Mouse (Mus musculus): ENCODE results near the gene Dnah5. TPM values are rescaled to one million over a fixed set of nuclear protein-coding genes. Genes with fewer than 3 reads are reported as not detected.
"Not testable (repeated sequence)": the region's sequence is repeated elsewhere in the genome, so short reads cannot be mapped to it uniquely, and the experiment has no call there.

Dnah5 gene
- polyA plus RNA-seq, 1 experiment from 2014 or later = 0.36 TPM

DNA sequence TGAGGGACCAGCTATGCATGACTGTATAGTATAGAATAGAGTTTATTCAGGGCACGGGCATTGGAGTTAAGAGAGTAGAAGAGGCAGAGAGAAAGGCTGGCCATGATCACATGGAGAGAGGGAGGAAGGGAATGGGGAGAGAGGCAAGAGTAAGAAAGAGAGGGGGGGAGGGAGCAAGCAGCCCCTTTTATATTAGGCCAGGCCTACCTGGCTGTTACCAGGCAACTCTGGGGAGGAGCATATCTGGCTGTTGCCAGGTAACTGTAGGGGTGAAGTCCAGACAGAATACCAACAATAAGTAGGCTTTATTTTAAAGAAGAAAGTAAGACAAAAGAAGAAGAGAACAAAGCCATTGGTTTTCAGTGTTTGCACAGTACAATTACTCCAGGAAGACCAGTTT, 194.9 kb downstream of the Dnah5 start:
- H3K4me3 ChIP-seq (ENCODE audit: low read length) = no peak overlapping the region
- no peak overlapping the region for H3K4me2 ChIP-seq (ENCODE audit: low read depth, low read length)
- H3K36me3 ChIP-seq (ENCODE audit: control insufficient read depth, insufficient read depth, low read length) = no peaks in the 10 kb centered on the region
- H3K27me3 ChIP-seq (ENCODE audit: control insufficient read depth, insufficient read depth, low read depth, low read length) = no peaks in the 10 kb centered on the region
- H3K27ac ChIP-seq (ENCODE audit: low read length) = no peak overlapping the region
- H3K4me1 ChIP-seq (replicated peaks; ENCODE audit: control insufficient read depth, insufficient read depth, low read length) = no peaks in the 10 kb centered on the region
- no peak for ATAC-seq (ENCODE audit: low read depth)
- H3K9ac ChIP-seq (ENCODE audit: low read length) = no peak overlapping the region
- H3K9me3 ChIP-seq (ENCODE audit: control insufficient read depth, low read length) = no peaks in the 10 kb centered on the region
- 57% methylated on average over 1 of the region's 1 CpGs for WGBS

DNA sequence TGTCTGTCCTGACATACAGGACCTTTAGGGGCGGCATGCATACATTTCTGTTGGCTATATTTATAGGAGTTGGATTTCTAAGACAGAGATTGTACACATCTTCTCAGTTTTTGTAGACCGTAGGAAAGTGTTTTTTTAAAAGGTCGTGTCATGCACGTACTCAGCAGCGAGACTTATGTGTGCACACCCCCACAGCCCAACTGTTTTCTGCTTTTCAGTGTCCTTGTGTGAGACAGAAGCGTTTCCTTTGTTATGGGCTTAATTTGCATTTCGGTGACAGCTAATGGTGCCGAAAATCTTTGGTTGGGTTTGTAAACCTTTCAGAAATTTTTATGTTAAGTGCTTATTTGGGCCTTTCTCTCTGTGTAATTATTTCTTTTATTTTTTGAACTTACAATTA, 195.7 kb downstream of the Dnah5 start:
- H3K4me1 ChIP-seq (replicated peaks; ENCODE audit: control insufficient read depth, insufficient read depth, low read length) = no peaks in the 10 kb centered on the region

DNA sequence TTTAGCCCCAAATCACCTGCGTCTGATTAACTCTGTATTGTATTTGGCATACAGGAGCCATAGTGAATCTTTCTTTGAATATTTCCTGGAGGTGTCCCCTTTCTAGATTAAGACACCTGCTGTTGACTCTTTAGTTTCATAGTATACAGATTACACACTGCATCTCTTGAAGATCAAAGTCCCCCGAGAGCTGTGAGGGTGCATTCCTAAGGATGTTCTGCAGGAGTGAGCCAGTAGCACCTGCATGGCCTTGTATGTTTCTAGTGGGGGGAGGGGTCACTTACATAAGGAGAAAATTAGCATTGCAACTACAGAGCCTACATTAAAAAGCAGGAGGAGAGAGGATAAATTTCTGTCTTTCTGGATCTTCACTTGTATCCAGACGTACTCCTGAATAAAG, 201.1 kb downstream of the Dnah5 start:
- no peak overlapping the region for H3K4me3 ChIP-seq (ENCODE audit: low read length)
- 59% methylated on average over 3 of the region's 3 CpGs for whole genome bisulfite sequencing
- no peak overlapping the region for H3K9ac ChIP-seq (ENCODE audit: low read length)
- H3K4me2 ChIP-seq (ENCODE audit: low read depth, low read length) = no peak overlapping the region
- H3K9me3 ChIP-seq (ENCODE audit: control insufficient read depth, low read length) = no peaks in the 10 kb centered on the region
- H3K27me3 ChIP-seq (ENCODE audit: control insufficient read depth, insufficient read depth, low read depth, low read length) = no peaks in the 10 kb centered on the region
- H3K36me3 ChIP-seq (ENCODE audit: control insufficient read depth, insufficient read depth, low read length) = no peaks in the 10 kb centered on the region
- no peak overlapping the region for H3K27ac ChIP-seq (ENCODE audit: low read length)
- no peak for ATAC-seq (ENCODE audit: low read depth)
- H3K4me1 ChIP-seq (replicated peaks; ENCODE audit: control insufficient read depth, insufficient read depth, low read length) = no peaks in the 10 kb centered on the region

More for the DNA sequence above, 195.7 kb downstream of the Dnah5 start:
- Histone ChIP-seq H3K9ac (ENCODE audit: low read length) (no peak overlapping the region), H3K27ac (ENCODE audit: low read length) (no peak overlapping the region), H3K4me2 (ENCODE audit: low read depth, low read length) (no peak overlapping the region), H3K9me3 (ENCODE audit: control insufficient read depth, low read length) (no peaks in the 10 kb centered on the region), H3K4me3 (ENCODE audit: low read length) (no peak overlapping the region), H3K27me3 (ENCODE audit: control insufficient read depth, insufficient read depth, low read depth, low read length) (no peaks in the 10 kb centered on the region), H3K36me3 (ENCODE audit: control insufficient read depth, insufficient read depth, low read length) (no peaks in the 10 kb centered on the region)
- no peak for ATAC-seq (ENCODE audit: low read depth)
- WGBS = 71% methylated on average over 8 of the region's 8 CpGs

DNA sequence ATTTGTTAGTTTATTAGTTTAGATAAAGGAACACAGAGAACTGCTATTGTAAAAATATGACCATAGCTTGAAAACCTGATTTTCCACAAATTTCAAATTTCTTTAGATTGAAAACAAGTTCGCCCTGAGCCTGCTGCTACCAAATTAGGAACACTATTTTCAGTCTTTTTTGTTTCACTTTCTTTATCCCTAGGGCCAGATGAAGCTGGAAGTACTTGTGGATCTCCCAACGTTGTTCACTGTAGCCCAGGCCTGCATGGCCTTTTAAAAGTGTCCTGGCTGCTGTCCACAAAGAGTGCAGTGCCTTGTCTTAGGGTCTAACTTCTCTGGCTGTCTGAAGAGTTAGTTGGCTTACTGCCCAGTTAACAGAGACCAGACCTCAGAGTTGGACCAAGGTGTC, 201.6 kb downstream of the Dnah5 start:
- Histone ChIP-seq H3K4me1 (replicated peaks; ENCODE audit: control insufficient read depth, insufficient read depth, low read length) (no peaks in the 10 kb centered on the region), H3K27ac (ENCODE audit: low read length) (no peak overlapping the region), H3K9me3 (ENCODE audit: control insufficient read depth, low read length) (no peaks in the 10 kb centered on the region), H3K4me3 (ENCODE audit: low read length) (no peak overlapping the region), H3K36me3 (ENCODE audit: control insufficient read depth, insufficient read depth, low read length) (no peaks in the 10 kb centered on the region), H3K9ac (ENCODE audit: low read length) (no peak overlapping the region), H3K4me2 (ENCODE audit: low read depth, low read length) (no peak overlapping the region), H3K27me3 (ENCODE audit: control insufficient read depth, insufficient read depth, low read depth, low read length) (no peaks in the 10 kb centered on the region)
- 53% methylated on average over 2 of the region's 2 CpGs for WGBS
- ATAC-seq (ENCODE audit: low read depth) = no peak

DNA sequence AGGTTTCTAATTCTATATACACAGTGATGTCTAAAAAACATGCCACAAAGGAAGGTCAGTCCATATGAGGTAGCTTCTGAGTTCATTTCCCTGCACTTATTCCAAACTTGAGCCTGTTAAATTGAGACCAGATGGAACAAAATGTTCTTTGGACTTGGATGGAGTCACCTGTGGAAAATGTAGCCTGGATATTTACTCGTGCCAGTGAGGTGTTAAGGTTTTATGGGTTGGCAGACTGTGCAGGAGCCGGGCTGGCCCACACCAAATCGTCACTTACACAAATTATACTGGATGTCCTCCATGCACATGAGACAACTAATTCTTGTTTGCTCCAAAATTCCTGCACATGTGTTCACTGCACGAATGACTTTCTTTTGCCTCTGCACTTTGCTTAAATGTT, 236.2 kb downstream of the Dnah5 start:
- no peak overlapping the region for H3K27ac ChIP-seq (ENCODE audit: low read length)
- H3K9ac ChIP-seq (ENCODE audit: low read length) = no peak overlapping the region
- H3K9me3 ChIP-seq (ENCODE audit: control insufficient read depth, low read length) = no peaks in the 10 kb centered on the region
- H3K4me1 ChIP-seq (replicated peaks; ENCODE audit: control insufficient read depth, insufficient read depth, low read length) = no peaks in the 10 kb centered on the region
- WGBS = 77% methylated on average over 4 of the region's 4 CpGs
- H3K4me3 ChIP-seq (ENCODE audit: low read length) = no peak overlapping the region
- no peak overlapping the region for H3K4me2 ChIP-seq (ENCODE audit: low read depth, low read length)
- H3K36me3 ChIP-seq (ENCODE audit: control insufficient read depth, insufficient read depth, low read length) = no peaks in the 10 kb centered on the region
- H3K27me3 ChIP-seq (ENCODE audit: control insufficient read depth, insufficient read depth, low read depth, low read length) = no peaks in the 10 kb centered on the region
- no peak for ATAC-seq (ENCODE audit: low read depth)

DNA sequence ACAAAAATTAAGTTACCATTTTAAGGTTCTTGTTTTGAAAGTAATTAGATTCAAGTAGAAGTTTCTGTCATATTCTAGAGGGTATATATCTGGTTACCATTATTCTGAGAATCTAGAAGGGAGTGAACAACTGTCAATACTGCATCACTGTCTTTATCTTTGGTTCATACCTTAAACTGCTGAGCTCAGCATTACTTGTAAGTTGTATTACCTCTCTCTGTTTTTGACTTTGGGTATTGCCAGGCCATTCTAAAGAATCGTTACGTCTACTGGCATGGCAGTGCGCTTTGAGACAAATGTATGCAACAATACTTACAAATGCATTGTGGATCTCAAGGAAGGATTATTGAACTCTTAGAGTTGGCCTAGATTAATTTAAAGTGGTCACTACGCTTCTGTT, 240.9 kb downstream of the Dnah5 start:
- ATAC-seq (ENCODE audit: low read depth) = no peak

DNA sequence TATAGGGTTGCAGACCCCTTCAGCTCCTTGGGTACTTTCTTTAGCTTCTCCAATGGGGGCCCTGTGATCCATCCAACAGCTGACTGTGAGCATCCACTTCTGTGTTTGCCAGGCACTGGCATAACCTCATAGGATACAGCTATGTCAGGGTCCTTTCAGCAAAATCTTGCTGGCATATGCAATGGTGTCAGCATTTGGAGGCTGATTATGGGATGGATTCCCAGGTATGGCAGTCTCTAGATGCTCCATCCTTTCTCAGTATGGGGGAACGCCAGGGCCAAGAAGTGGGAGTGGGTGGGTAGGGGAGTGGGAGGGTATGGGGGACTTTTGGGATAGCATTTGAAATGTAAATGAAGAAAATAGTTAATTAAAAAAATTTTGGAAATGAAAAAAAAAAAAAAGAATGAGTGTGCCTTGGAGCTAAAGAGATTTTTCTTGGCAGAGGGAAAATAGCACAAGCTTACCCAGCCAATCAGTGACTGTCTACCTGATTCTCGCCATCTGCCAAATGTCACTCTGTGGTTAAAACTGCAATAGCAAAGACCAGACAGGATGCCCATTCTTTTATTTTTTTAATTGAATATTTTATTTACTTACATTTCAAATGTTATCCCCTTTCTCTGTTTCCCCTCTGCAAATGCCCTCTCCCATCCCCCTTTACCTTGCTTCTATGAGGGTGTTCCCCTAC, 257.7 kb downstream of the Dnah5 start:
- WGBS = 90% methylated on average over 2 of the region's 2 CpGs
- H3K4me2 ChIP-seq (ENCODE audit: low read depth, low read length); H3K36me3 ChIP-seq (ENCODE audit: control insufficient read depth, insufficient read depth, low read length); H3K4me1 ChIP-seq (replicated peaks; ENCODE audit: control insufficient read depth, insufficient read depth, low read length); H3K4me3 ChIP-seq (ENCODE audit: low read length); H3K27ac ChIP-seq (ENCODE audit: low read length); H3K9me3 ChIP-seq (ENCODE audit: control insufficient read depth, low read length); ATAC-seq (ENCODE audit: low read depth); H3K9ac ChIP-seq (ENCODE audit: low read length); H3K27me3 ChIP-seq (ENCODE audit: control insufficient read depth, insufficient read depth, low read depth, low read length): not testable (repeated sequence)

More for the DNA sequence above, 240.9 kb downstream of the Dnah5 start:
- Histone ChIP-seq H3K9me3 (ENCODE audit: control insufficient read depth, low read length) (no peaks in the 10 kb centered on the region), H3K4me2 (ENCODE audit: low read depth, low read length) (no peak overlapping the region), H3K4me1 (replicated peaks; ENCODE audit: control insufficient read depth, insufficient read depth, low read length) (no peaks in the 10 kb centered on the region), H3K27ac (ENCODE audit: low read length) (no peak overlapping the region), H3K36me3 (ENCODE audit: control insufficient read depth, insufficient read depth, low read length) (no peaks in the 10 kb centered on the region), H3K4me3 (ENCODE audit: low read length) (no peak overlapping the region), H3K27me3 (ENCODE audit: control insufficient read depth, insufficient read depth, low read depth, low read length) (no peaks in the 10 kb centered on the region), H3K9ac (ENCODE audit: low read length) (no peak overlapping the region)
- 93% methylated on average over 4 of the region's 4 CpGs for WGBS

DNA sequence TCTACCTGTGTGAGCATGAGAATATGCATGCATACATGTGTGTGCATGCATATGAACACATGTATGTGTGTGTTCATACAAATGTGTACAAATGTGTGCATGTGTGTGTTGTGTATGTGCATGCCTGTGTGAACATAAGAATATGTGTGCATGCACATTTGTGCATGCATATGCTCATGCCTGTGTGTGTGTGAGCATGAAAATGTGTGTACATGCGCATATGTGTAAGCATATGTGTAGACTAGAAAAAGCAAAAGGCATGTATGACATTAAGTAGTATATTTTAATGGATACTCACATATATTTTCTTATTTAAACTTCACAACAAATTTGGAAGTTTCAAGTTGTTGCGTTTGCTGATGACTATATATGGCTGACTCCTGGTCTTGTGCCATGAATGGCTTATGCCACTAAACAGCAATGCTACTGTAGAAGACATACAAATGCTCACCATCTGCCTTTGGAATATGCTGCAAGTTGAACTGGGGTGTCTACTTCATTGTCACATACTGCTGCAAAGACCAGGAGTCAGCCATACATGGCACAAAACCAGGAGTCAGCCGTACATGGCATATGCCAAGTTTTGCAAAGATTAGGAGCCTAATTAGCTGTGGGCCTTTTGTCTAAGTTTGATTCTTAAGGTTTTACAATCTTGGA, 263.2 kb downstream of the Dnah5 start:
- Histone ChIP-seq H3K9ac (ENCODE audit: low read length) (no peak overlapping the region), H3K36me3 (ENCODE audit: control insufficient read depth, insufficient read depth, low read length) (no peaks in the 10 kb centered on the region), H3K9me3 (ENCODE audit: control insufficient read depth, low read length) (no peaks in the 10 kb centered on the region), H3K4me2 (ENCODE audit: low read depth, low read length) (no peak overlapping the region), H3K27ac (ENCODE audit: low read length) (no peak overlapping the region), H3K27me3 (ENCODE audit: control insufficient read depth, insufficient read depth, low read depth, low read length) (no peaks in the 10 kb centered on the region), H3K4me1 (replicated peaks; ENCODE audit: control insufficient read depth, insufficient read depth, low read length) (no peaks in the 10 kb centered on the region), H3K4me3 (ENCODE audit: low read length) (no peak overlapping the region)
- no peak for ATAC-seq (ENCODE audit: low read depth)
- 83% methylated on average over 3 of the region's 3 CpGs for WGBS

DNA sequence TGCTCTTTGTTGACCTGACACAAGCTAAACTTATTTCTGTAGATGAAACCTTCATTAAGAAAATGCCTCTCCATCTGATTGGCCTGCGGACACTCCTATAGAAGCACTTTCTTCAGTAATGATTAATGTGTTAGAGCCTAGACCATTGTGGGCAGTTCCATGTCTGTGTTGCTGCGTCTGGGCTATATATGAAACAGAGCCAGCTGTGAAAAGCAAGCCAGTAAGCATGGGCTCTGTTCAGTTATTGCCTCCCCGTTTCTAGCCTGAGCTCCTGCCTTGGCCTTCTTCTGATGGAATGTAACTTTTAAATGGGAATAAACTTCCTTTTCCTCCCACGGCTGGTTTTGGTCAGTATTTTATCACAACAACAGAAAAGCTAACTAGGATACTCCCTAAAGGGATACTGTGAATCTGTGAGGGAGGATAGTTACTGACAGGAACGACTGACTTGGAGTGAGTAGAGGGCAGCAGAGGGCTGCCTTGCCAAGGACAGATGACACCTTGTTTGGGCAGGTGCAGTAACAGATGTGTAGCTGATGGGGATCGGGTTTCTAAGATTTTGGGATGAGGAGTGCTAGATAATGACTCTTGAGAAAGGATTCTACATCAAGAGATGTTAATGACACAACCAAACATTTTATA, 270.3 kb downstream of the Dnah5 start:
- 49% methylated on average over 6 of the region's 6 CpGs for WGBS
- Histone ChIP-seq H3K9ac (ENCODE audit: low read length) (no peak overlapping the region), H3K27me3 (ENCODE audit: control insufficient read depth, insufficient read depth, low read depth, low read length) (no peaks in the 10 kb centered on the region), H3K4me2 (ENCODE audit: low read depth, low read length) (no peak overlapping the region), H3K9me3 (ENCODE audit: control insufficient read depth, low read length) (no peaks in the 10 kb centered on the region), H3K36me3 (ENCODE audit: control insufficient read depth, insufficient read depth, low read length) (no peaks in the 10 kb centered on the region), H3K4me1 (replicated peaks; ENCODE audit: control insufficient read depth, insufficient read depth, low read length) (no peaks in the 10 kb centered on the region), H3K27ac (ENCODE audit: low read length) (no peak overlapping the region), H3K4me3 (ENCODE audit: low read length) (no peak overlapping the region)
- ATAC-seq (ENCODE audit: low read depth) = no peak

All from lung, embryonic 16.5 days (tissue).